Mouse (Mus musculus) embryo, embryonic 10 days (tissue): Measurements from ENCODE around the gene Gtf2h3.
"Not testable (repeated sequence)": the region's sequence is repeated elsewhere in the genome, so short reads cannot be mapped to it uniquely, and the experiment has no call there.

ENCODE experiments used
- DNase-seq: peaks from one replicate; pipeline ENCODE4 v3.0.0-alpha.2; 2015; ENCODE audit warnings: low spot score

Gtf2h3 gene

DNA sequence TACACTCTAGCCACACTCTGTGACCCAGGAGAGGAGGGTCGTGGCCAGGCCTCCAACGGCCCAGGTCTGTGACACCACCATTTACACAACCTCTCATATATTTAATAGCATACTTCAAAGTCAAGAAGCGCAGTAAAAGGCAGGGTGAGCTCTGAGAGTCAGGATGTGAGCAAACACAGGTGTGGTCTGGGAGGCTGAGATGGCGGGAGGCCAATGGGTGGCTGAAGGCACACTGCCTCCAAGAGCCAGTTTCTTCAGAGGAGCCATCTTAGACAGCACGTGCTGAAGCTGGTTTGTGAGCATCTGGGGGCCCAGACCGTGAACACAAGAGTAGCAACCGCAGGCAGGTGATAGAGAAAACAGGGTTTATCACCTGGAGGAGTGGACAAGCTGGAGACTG lies 3.5 kb upstream of the Gtf2h3 start:
- DNase-seq = no peak

- DNase-seq = no peak
Observed at GRCm38 (mm10) chr5:124582515-124582914, 3.6 kb downstream of the Gtf2h3 start.

GRCm38 (mm10) chr5:124592768-124593167 lies 13.8 kb downstream of the Gtf2h3 start:
- no peak for DNase-seq

- peak; percentile 99 for DNase-seq
Observed at GRCm38 (mm10) chr5:124598224-124599174, 19.6 kb downstream of the Gtf2h3 start.

DNA sequence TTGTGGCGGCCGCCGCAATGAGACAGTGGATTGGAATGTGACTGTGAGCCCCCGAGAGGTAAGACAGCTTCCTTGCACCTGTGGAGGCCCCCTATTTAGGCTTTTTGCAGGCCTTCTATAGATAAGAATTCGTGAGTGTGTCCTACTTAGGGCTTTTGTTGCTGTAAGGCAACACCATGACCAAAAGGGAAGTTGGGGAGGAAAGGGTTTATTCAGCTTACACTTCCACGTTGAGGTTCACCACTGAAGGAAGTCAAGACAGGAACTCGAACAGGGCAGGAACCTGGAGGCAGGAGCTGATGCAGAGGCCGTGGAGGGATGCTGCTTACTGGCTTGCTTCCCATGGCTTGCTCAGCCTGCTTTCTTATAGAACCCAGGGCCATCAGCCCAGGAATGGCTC lies 20.8 kb downstream of the Gtf2h3 start:
- not testable (repeated sequence) for DNase-seq

DNA sequence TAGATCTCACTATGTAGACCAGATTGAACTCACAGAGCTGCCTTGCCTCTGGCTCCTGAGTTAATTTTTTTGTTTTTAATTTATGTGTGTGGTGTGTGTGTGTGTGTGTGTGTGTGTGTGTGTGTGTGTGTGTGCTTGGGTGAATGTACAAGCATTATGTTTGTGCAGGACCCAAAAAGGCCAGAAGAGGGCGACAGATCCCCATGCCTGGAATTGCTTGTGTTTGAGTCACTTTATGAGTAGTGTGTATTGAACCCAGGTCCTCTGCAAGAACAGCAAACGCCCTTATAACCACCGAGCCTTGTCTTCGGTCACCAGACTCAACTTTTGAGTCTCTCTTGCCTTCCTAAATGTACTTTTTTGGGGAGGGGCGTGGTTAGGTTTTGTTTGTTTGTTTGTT lies 23.4 kb downstream of the Gtf2h3 start:
- DNase-seq = peak; percentile 47

GRCm38 (mm10) chr5:124604296-124604695 lies 25.4 kb downstream of the Gtf2h3 start:
- no peak for DNase-seq

DNA sequence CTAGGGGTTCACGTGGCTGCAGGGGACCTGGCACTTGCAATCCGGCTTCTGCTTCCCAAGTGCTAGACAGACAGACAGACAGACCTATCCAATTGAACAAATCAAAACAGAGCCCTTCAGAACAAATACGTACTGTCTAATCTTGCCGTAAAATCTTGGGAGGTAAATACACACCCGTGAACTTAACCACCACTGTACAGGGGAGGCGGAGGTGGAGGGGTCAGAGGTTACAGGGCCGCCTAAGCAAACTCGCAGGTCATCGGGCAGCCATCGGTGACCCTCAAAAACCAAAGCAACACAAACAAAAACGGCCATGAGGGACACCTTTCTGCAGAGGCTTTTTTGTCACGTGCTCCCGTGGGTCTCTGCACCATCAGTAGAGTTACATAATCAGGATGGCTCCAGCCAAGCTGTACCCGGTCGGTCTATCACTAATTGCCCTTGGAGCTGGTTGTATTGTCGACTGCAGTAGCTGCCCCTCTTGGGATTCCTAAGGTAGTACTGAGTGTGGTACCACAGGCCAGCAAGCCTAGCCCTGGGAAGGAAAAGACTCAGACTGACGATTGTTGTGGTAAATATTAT lies 26.2 kb downstream of the Gtf2h3 start:
- no peak for DNase-seq

DNA sequence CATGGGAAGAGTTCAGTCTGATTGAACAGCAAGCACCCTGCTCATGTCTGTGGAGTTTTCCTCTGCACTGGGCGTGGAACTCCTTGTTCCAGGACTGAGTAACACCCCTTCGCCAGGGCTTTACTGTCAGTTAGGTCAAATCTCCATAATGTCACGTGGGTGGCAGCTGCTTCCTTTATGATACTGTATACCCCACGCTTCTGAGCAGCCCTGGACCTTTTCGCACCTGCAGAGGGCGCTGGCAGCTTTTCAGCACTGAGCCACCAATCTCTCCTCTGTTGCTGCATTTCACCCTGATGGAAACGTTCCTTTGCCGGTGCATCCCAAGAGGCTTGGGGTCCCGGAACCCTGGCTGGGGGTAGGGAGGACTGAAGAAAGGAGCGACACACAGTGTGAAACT lies 32.0 kb downstream of the Gtf2h3 start:
- DNase-seq = peak; percentile 16

DNA sequence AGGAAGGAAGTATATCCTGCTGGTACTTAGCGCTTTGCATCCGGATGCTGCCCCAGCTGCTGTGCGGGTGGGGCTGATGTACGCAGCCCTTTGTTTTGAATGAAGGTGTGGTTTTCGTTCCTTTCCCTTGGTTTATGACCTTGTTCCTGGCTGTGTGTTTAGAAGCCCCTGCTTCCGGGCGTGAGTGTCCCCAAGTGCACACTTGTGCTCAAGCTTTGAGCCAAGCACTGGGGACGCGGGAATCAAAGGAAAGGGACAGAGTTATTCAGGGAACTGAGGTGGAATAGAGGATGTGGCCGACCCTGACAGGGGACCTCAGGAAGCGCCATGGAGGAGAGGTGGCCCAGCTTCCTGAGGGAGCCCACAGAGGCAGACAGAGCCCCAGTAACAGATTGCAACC lies 35.8 kb downstream of the Gtf2h3 start:
- DNase-seq = no peak

DNA sequence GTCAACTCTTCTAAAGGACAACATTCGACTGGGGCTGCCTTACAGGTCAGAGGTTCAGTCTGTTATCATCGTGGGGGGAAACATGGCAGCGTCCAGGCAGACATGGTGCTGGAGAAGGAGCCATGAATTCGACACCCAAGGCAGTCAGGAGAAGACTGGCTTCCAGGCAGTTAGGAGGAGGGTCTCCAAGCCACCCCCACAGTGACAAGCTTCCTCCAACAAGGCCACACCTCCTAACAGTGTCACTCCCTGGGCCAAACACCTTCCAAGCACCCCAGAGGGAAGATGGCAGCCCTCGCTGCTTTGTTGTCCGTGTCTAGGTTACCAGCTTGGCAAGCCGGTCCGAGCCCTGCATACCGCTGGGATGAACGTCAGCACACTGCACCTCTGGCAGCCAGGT lies 39.8 kb downstream of the Gtf2h3 start:
- DNase-seq = no peak

- DNase-seq = no peak
Observed at GRCm38 (mm10) chr5:124621362-124621761, 42.4 kb downstream of the Gtf2h3 start.

- DNase-seq = no peak
Observed at GRCm38 (mm10) chr5:124622890-124623289, 44.0 kb downstream of the Gtf2h3 start.

DNA sequence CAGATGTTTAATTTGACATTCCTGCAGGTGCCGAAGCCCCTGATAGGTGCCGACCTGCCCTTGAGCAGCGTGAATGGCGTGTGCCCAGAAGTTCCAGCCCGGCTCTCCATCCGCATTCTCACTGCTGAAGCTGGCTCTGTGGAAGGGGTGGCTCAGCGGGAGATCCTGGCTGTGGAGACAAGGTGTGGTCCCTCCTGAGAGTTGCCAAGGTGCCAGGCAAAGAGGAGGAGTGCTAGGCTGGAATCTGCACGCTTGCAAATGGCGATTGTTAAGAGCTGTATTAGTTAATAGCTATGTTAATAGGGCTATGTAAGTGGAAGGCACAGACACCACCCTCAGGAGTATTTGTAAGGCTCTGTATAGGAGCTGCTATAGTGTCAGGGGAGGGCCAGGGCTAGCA lies 45.4 kb downstream of the Gtf2h3 start:
- DNase-seq = no peak

GRCm38 (mm10) chr5:124628448-124629363 lies 49.8 kb downstream of the Gtf2h3 start, which contains the start of gene Atp6v0a2:
Gene Atp6v0a2, plus strand, starts transcription at chr5:124628576.
- DNase-seq = peak; percentile 93

DNA sequence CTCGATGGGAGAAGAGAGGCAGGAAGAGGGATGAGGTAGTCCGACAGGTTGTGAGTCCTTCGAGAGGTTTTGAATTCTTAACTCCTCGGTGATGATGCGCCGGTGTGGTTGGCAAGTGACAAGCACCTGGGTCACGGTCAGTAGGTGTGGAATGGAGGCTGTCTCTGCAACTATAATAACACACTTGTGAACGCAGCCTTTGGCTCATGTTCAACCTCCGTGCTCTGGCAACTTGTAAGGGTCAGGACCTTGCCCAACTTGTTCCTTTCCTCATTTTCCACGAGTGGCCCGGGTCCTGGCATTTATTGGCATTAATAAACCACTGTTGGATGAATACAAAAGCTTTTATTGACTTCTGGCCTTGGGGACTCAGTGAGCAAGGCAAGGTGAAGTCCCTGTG lies 50.7 kb downstream of the Gtf2h3 start:
- no peak for DNase-seq

DNA sequence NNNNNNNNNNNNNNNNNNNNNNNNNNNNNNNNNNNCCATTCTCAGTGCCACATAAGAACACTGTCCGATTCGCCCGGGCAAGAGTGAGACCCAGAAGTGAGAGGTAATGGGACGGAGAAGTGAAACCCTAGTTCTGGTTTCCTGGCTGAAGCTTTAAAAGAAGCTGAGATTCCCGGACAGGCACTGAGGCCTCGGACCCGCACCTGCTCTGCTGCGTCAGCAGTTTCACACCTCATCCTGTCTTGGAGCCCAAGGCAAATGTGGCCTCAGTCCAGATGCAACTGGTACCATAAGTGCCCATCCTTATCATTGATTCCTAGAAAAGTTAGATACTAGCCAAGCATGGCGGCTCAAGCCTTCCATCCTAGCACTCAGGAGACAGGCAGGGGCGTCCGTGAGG lies 52.7 kb downstream of the Gtf2h3 start:
- no peak for DNase-seq

DNA sequence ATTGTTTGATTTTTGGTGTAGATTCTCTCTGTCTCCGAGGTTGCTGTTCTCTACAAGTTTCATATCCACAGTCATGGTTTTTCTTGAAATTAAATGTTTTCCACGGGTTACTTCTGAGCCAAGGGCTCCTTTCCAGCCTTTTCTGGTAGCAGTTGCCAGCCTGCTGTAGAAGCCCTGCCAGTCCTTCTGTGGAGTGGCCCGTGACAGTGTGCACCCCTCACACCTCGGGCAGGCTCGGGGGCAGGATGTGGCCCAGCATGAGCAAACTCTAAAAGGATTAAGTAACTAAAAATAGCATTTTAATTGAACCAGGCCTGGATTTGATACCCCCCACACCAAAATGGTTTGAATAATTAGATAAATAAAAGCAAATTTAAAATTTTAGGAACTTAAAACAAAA lies 53.5 kb downstream of the Gtf2h3 start:
- DNase-seq = no peak

DNA sequence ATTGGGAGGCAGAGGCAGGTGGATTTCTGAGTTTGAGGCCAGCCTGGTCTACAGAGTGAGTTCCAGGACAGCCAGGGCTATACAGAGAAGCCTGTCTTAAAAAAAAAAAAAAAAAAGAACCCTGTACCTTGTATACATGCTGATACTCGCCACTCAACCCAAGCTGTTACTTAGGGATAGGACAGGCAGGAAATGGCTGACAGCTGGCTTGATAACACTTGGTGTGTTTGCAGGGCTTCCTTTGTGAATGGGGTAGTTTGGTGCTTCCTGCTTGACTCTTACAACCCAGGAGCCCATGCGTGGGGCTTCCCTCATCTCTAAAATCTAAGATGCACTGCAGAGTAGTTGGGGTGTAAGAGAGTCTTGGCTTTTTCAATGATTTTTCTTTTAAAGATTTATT lies 54.5 kb downstream of the Gtf2h3 start:
- DNase-seq = no peak

DNA sequence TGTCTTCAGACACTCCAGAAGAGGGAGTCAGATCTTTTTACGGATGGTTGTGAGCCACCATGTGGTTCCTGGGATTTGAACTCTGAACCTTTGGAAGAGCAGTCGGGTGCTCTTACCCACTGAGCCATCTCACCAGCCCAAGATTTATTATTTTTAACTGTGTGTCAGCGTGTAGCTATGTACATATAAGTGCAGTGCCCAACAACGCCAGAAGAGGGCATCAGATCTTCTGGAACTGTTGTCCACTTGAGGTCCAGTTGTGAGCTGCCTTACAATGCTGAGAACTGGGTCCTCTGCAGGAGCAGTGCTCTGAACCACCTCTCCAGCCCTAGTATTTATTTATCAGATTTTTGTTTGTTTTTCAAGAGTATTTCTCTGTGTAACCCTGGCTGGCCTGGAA lies 56.1 kb downstream of the Gtf2h3 start:
- peak; percentile 57 for DNase-seq

DNA sequence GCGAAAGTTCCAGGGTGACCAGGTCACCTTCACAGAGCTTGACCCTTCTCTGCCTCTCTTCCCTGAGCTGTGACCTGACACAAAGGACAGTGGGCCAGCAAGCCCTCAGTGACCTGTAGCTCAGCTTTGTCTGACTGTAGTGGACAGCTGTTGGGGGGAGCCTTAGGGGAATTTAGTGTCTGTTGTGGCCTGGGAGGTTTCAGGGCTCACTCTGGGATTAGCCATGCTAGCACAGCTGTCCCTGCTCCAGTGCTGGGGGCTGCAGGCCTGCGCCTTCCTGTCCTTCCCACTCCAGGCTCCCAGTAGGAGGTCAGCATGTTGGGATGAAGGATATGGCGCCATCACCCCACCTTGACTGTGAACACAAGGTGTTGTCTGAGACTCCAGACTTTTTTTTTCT lies 57.2 kb downstream of the Gtf2h3 start:
- no peak for DNase-seq

DNA sequence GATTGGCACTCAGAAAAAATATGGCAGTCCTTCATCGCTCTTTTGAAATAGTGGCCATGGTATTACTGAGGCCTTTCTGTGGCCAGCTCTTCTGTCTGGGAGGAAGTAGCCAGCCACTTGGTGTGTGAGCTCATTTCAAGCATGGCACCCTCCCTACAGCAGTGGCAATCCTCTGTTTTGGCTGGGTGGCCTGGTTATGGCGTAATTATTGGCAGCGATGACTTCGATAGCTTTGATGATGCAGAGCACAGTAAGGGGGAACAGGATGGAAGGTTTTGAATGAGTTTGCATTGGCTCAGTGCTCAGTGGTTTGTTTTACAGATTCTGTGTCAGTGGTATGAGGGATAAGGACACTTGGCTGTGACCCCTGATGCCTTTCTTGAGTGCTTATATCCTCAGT lies 57.8 kb downstream of the Gtf2h3 start:
- DNase-seq = no peak
